Mouse (Mus musculus) liver, adult 2 months (tissue): Measurements from ENCODE around the gene Nup50. TPM values are rescaled to one million over a fixed set of nuclear protein-coding genes. Genes with fewer than 3 reads are reported as not detected.
A peak's percentile ranks its signal among the peaks of the same experiment; 100 is the strongest.

ENCODE experiments used
- DNase-seq: peaks from one replicate; pipeline ENCODE4 v3.0.0-alpha.2; 2011; ENCODE audit warnings: low read depth, low spot score; ENCODE audit errors: extremely low read depth
- H3K27ac ChIP-seq: fragments of 200-500 bp; replicated peaks from 2 replicates; pipeline ENCODE4 v1.5.1; 2012; ENCODE audit warnings: low read depth, mild to moderate bottlenecking, control low read depth, inconsistent platforms, low read length; ENCODE audit not compliant: insufficient read depth
- H3K27me3 ChIP-seq: fragments of 200-500 bp; 2 replicates; pipeline ENCODE4 v1.6.1; 2012; ENCODE audit warnings: mild to moderate bottlenecking, moderate library complexity, low read length, inconsistent platforms; ENCODE audit not compliant: control insufficient read depth, insufficient read depth
- H3K36me3 ChIP-seq: fragments of 200-500 bp; 2 replicates; pipeline ENCODE4 v1.6.1; 2012; ENCODE audit warnings: low read length, inconsistent platforms; ENCODE audit not compliant: control insufficient read depth, insufficient read depth
- H3K4me1 ChIP-seq: fragments of 200-500 bp; 2 replicates; pipeline ENCODE4 v1.6.1; 2011; ENCODE audit warnings: low read length; ENCODE audit not compliant: control insufficient read depth, insufficient read depth
- H3K4me3 ChIP-seq: fragments of 200-500 bp; 2 replicates; pipeline ENCODE4 v1.5.1; 2011; ENCODE audit warnings: low read depth, mild to moderate bottlenecking, control low read depth, low read length, moderate library complexity; ENCODE audit not compliant: insufficient read depth
- H3K79me2 ChIP-seq: fragments of 200-500 bp; 2 replicates; pipeline ENCODE4 v1.6.1; 2012; ENCODE audit warnings: inconsistent platforms, mild to moderate bottlenecking, low read length, moderate library complexity; ENCODE audit not compliant: control insufficient read depth, insufficient read depth
- H3K9ac ChIP-seq: fragments of 200-500 bp; 2 replicates; pipeline ENCODE4 v1.6.1; 2012; ENCODE audit warnings: low read depth, mild to moderate bottlenecking, control low read depth, inconsistent platforms, low read length
- CTCF ChIP-seq: fragments of 200-500 bp; IDR thresholded peaks from 2 replicates; pipeline ENCODE4 v1.5.1; 2011; ENCODE audit warnings: low read depth, low read length, control low read depth
- POLR2A ChIP-seq: fragments of 200-500 bp; IDR thresholded peaks from 2 replicates; pipeline ENCODE4 v1.6.1; 2011; ENCODE audit warnings: low read length, control low read depth; ENCODE audit not compliant: insufficient read depth; ENCODE audit errors: extremely low read depth
- WGBS: fragments of 180-500 bp; shearing (Covaris S2); methylation state at CpG from one replicate; pipeline ENCODE4 v1.1.7; 2018; 5-methylcytosine and 5-hydroxymethylcytosine counted together
- polyA plus RNA-seq: library from polyadenylated mRNA; depleted of rRNA; stranded (reverse); fragments of >200 nt; gene quantifications from 2 replicates; pipeline ENCODE4 v1.2.3, GENCODE M21; 2012
- total RNA-seq: library from RNA; depleted of rRNA; stranded (reverse); fragments of >200 nt; gene quantifications from 2 replicates; pipeline ENCODE4 v1.2.3, GENCODE M21; 2014

Nup50 gene
- total and polyA plus RNA-seq, 2 experiments = 5.0 to 9.0 TPM

- peaks cover 23% of the 10 kb centered on the region for H3K36me3 ChIP-seq
- DNase-seq = peak; percentile 56
Measured at GRCm38 (mm10) chr15:84924781-84925315, 1.6 kb downstream of the Nup50 start.

DNA sequence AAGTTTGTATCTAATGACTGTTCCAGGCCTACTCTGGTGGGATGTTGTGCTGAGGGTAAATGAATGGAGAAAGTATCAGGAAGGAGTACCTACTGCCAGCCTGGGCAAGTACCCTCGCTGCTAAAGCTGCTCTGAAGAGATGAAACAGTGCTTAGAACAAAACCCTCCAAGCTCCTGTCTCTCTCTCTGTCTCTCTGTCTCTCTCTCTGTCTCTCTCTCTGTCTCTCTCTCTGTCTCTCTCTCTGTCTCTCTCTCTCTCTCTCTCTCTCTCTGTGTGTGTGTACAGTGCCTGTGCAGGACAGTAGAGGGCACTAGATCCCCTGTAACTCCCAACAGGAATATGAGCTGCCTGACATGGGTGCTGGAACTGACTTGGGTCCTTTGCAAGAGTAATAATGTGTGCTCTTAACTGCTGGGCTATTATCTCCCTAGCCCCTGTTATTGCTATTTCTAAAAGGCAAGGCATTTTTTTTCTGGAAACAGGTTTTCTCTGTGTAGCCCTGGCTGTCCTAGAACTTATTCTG, 2.3 kb downstream of the Nup50 start:
- no peak overlapping the region for H3K27ac ChIP-seq
- no peak overlapping the region for H3K4me3 ChIP-seq
- 50% methylated on average over 1 of the region's 1 CpGs for WGBS

More at GRCm38 (mm10) chr15:84924781-84925315, 1.6 kb downstream of the Nup50 start:
- Histone ChIP-seq H3K27me3 (no peaks in the 10 kb centered on the region), H3K79me2 (peaks cover 5% of the 10 kb centered on the region; the same call in 1 of the 2 replicates), H3K4me3 (peak overlapping the region; percentile 12; the same call in 1 of the 2 replicates), H3K4me1 (peaks cover 8% of the 10 kb centered on the region), H3K9ac (no peak overlapping the region), H3K27ac (no peak overlapping the region)
- WGBS = 6% methylated on average over 9 of the region's 9 CpGs
- no peak for TF ChIP-seq POLR2A
- TF ChIP-seq CTCF = peak; percentile 25; the same call in 1 of the 2 replicates

DNA sequence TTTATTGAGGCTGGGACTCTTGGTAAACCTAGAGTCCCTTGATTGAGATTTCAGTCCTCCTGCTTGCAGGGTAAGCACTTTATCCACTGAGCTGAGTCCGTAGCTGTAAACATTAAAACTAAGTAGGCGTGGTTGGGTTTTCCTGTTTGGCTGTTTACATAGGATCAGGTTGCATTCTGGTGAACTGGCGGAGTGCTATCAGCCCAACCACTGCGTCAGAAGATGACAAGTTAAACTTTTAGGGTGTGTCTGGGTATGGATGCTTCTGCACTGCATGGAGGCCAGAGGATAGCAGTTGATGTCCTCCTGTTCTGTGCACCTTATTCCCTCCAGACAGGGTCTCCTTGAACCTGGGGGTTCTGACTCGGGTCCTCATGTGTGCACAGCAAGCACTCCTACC, 9.1 kb downstream of the Nup50 start:
- Histone ChIP-seq H3K36me3 (peaks cover 72% of the 10 kb centered on the region), H3K9ac (no peak overlapping the region), H3K27me3 (no peaks in the 10 kb centered on the region), H3K79me2 (peaks cover 5% of the 10 kb centered on the region; the same call in 1 of the 2 replicates), H3K27ac (no peak overlapping the region), H3K4me3 (no peak overlapping the region), H3K4me1 (no peaks in the 10 kb centered on the region)
- no peak for DNase-seq
- TF ChIP-seq CTCF = no peak
- TF ChIP-seq POLR2A = no peak
- 50% methylated on average over 5 of the region's 5 CpGs for WGBS

More for the DNA sequence above, 2.3 kb downstream of the Nup50 start:
- peaks cover 8% of the 10 kb centered on the region for H3K4me1 ChIP-seq
- TF ChIP-seq CTCF (0 out of 2 replicates have a peak, but pooled peaks have one; percentile 26), POLR2A (no peak)
- peaks cover 5% of the 10 kb centered on the region; the same call in 1 of the 2 replicates for H3K79me2 ChIP-seq
- no peaks in the 10 kb centered on the region for H3K27me3 ChIP-seq
- H3K9ac ChIP-seq = no peak overlapping the region
- peak; percentile 41 for DNase-seq
- H3K36me3 ChIP-seq = peaks cover 25% of the 10 kb centered on the region

DNA sequence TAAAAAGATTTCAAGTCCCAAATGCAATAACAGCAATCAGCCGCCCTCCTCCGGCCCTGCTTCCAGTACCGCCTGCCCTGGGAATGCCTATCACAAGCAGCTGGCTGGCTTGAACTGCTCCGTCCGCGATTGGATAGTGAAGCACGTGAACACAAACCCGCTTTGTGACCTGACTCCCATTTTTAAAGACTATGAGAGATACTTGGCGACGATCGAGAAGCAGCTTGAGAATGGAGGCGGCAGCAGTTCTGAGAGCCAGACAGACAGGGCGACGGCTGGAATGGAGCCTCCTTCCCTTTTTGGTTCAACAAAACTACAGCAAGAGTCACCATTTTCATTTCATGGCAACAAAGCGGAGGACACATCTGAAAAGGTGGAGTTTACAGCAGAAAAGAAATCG, 11.7 kb downstream of the Nup50 start:
- Histone ChIP-seq H3K36me3 (peaks cover 63% of the 10 kb centered on the region), H3K4me1 (no peaks in the 10 kb centered on the region), H3K79me2 (peaks cover 2% of the 10 kb centered on the region; the same call in 1 of the 2 replicates), H3K27me3 (no peaks in the 10 kb centered on the region), H3K4me3 (no peak overlapping the region), H3K27ac (no peak overlapping the region), H3K9ac (no peak overlapping the region)
- no peak for DNase-seq
- TF ChIP-seq POLR2A (no peak), CTCF (no peak)
- 91% methylated on average over 16 of the region's 16 CpGs for WGBS

- Histone ChIP-seq H3K36me3 (peaks cover 39% of the 10 kb centered on the region), H3K27me3 (no peaks in the 10 kb centered on the region), H3K27ac (no peak overlapping the region), H3K4me1 (no peaks in the 10 kb centered on the region), H3K4me3 (no peak overlapping the region), H3K9ac (no peak overlapping the region), H3K79me2 (no peaks in the 10 kb centered on the region)
- 72% methylated on average over 12 of the region's 12 CpGs for WGBS
- DNase-seq = no peak
- no peak for TF ChIP-seq CTCF
- TF ChIP-seq POLR2A = no peak
Measured at GRCm38 (mm10) chr15:84940102-84940501, 16.9 kb downstream of the Nup50 start.
